ENCODE assay signal across 8 mouse cellular contexts in the genomic region with DNA sequence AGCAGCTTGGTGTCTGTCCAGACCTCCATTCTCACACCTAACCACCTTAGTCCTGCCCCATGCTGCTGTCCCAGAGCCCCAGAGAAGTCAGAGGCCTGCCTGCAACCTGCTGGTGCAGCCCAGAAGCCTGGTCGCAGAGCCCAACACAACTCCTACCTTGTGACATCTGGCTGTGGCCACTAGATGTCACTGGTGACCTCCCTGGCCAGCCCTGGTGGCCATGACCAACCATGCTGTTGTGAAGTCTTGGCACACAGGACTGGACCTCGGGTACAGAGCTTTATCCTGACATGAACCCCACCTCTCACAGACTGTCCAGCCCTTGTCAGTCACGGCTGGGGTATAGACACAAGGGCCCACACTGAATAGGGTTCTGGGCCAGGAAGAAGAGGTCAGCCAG. TPM values are rescaled to one million over a fixed set of nuclear protein-coding genes. Genes with fewer than 3 reads are reported as not detected.
DNase-seq lines count a peak whose midpoint lies in the region; ATAC-seq and TF ChIP-seq lines count a peak whose summit lies in the region.

No protein-coding gene starts in this region.

- 0 out of 2 replicates have a peak, but pooled peaks have one; percentile 32 for ATAC-seq in heart, embryonic 13.5 days (ENCODE audit: extremely low read depth, insufficient number of reproducible peaks, low FRiP score, low TSS enrichment)
- peak; percentile 85 for ATAC-seq in kidney, embryonic 16.5 days (ENCODE audit: low FRiP score, low TSS enrichment)
- peak; percentile 31; the same call in 1 of the 2 replicates for ATAC-seq in liver, embryonic 12.5 days
- peak; percentile 73; the same call in 1 of the 2 replicates for ATAC-seq in neural tube, embryonic 11.5 days (ENCODE audit: insufficient read depth, low FRiP score, low TSS enrichment)

- H3K9ac ChIP-seq in ES-Bruce4 (ENCODE audit: low read depth, poor library complexity, severe bottlenecking): no peak overlapping the region
- H3K9ac ChIP-seq in heart, embryonic 13.5 days: no peak overlapping the region
- H3K9ac ChIP-seq in kidney, embryonic 16.5 days (replicated peaks; ENCODE audit: low read length): no peak overlapping the region
- H3K9ac ChIP-seq in liver, embryonic 12.5 days: no peak overlapping the region
- no peak overlapping the region for H3K9ac ChIP-seq in neural tube, embryonic 11.5 days (ENCODE audit: low read length)

- TF ChIP-seq POLR2A in ES-Bruce4 (IDR thresholded peaks at IDR 0.05; ENCODE audit: insufficient read depth, low read length): no peak
- TF ChIP-seq POLR2A in brain, embryonic 14.5 days (IDR thresholded peaks at IDR 0.05; ENCODE audit: borderline replicate concordance, extremely low read depth, insufficient read depth, insufficient read length, poor library complexity, severe bottlenecking): no peak

- no peaks in the 10 kb centered on the region for H3K36me3 ChIP-seq in ES-Bruce4 (ENCODE audit: control insufficient read depth, insufficient read depth, low read length, poor library complexity, severe bottlenecking)
- no peaks in the 10 kb centered on the region for H3K36me3 ChIP-seq in heart, embryonic 13.5 days
- H3K36me3 ChIP-seq in kidney, embryonic 16.5 days (ENCODE audit: insufficient read depth, low read length): no peaks in the 10 kb centered on the region
- no peaks in the 10 kb centered on the region for H3K36me3 ChIP-seq in liver, embryonic 12.5 days
- H3K36me3 ChIP-seq in neural tube, embryonic 11.5 days (ENCODE audit: control insufficient read depth, insufficient read depth, low read length): no peaks in the 10 kb centered on the region

- TF ChIP-seq CTCF in ES-Bruce4 (IDR thresholded peaks at IDR 0.05; ENCODE audit: low read depth, low read length): peak; percentile 73
- peak; percentile 86 for TF ChIP-seq CTCF in brain, embryonic 14.5 days (IDR thresholded peaks at IDR 0.05; ENCODE audit: borderline replicate concordance, extremely low read depth, insufficient read depth, insufficient read length)

- no peaks in the 10 kb centered on the region for H3K4me1 ChIP-seq in ES-Bruce4 (ENCODE audit: control insufficient read depth, insufficient read depth, low read length)
- H3K4me1 ChIP-seq in heart, embryonic 13.5 days: peaks cover 45% of the 10 kb centered on the region
- H3K4me1 ChIP-seq in kidney, embryonic 16.5 days (ENCODE audit: insufficient read depth, low read length): peaks cover 2% of the 10 kb centered on the region; the same call in 1 of the 2 replicates
- H3K4me1 ChIP-seq in liver, embryonic 12.5 days: 0 out of 2 replicates have a peak, but pooled peaks cover 5% of the 10 kb centered on the region
- no peaks in the 10 kb centered on the region for H3K4me1 ChIP-seq in neural tube, embryonic 11.5 days (ENCODE audit: control insufficient read depth, insufficient read depth, low read length)

- DNase-seq in brain, embryonic 14.5 days (ENCODE audit: low read depth): peak; percentile 65
- peak; percentile 39 for DNase-seq in fibroblast of lung, adult 2 months (ENCODE audit: low read depth)
- peak; percentile 73 for DNase-seq in neural tube, embryonic 11.5 days (ENCODE audit: low spot score)
- peak; percentile 15 to 16 for DNase-seq in thymus, postnatal 36 days

- H3K27ac ChIP-seq in ES-Bruce4 (ENCODE audit: insufficient read depth, low read length): no peak overlapping the region
- no peak overlapping the region for H3K27ac ChIP-seq in heart, embryonic 13.5 days (replicated peaks)
- H3K27ac ChIP-seq in kidney, embryonic 16.5 days (ENCODE audit: low read length): no peak overlapping the region
- no peak overlapping the region for H3K27ac ChIP-seq in liver, embryonic 12.5 days
- no peak overlapping the region for H3K27ac ChIP-seq in neural tube, embryonic 11.5 days (ENCODE audit: low read depth, low read length)

- 7% methylated on average over 3 of the region's 3 CpGs for WGBS in heart, embryonic 13.5 days
- 12% methylated on average over 3 of the region's 3 CpGs for WGBS in kidney, embryonic 16.5 days
- 14% methylated on average over 3 of the region's 3 CpGs for WGBS in liver, embryonic 12.5 days (ENCODE audit: insufficient replicate concordance)
- WGBS in neural tube, embryonic 11.5 days: 14% methylated on average over 3 of the region's 3 CpGs

- no peak for TF ChIP-seq EP300 in ES-Bruce4 (IDR thresholded peaks at IDR 0.05; ENCODE audit: insufficient read depth, low read depth, low read length)

- H3K4me2 ChIP-seq in heart, embryonic 13.5 days: no peak overlapping the region
- no peak overlapping the region for H3K4me2 ChIP-seq in kidney, embryonic 16.5 days (replicated peaks; ENCODE audit: low read depth, low read length)
- no peak overlapping the region for H3K4me2 ChIP-seq in liver, embryonic 12.5 days
- no peak overlapping the region for H3K4me2 ChIP-seq in neural tube, embryonic 11.5 days (ENCODE audit: low read depth)

- H3K4me3 ChIP-seq in ES-Bruce4 (ENCODE audit: low read depth, low read length): no peak overlapping the region
- no peak overlapping the region for H3K4me3 ChIP-seq in heart, embryonic 13.5 days
- H3K4me3 ChIP-seq in kidney, embryonic 16.5 days (ENCODE audit: low read length): no peak overlapping the region
- no peak overlapping the region for H3K4me3 ChIP-seq in liver, embryonic 12.5 days
- no peak overlapping the region for H3K4me3 ChIP-seq in neural tube, embryonic 11.5 days (ENCODE audit: low read depth, low read length)

- no peaks in the 10 kb centered on the region for H3K27me3 ChIP-seq in ES-Bruce4 (ENCODE audit: control insufficient read depth, insufficient read depth, low read length, poor library complexity, severe bottlenecking)
- peaks cover 41% of the 10 kb centered on the region for H3K27me3 ChIP-seq in heart, embryonic 13.5 days (replicated peaks)
- peaks cover 52% of the 10 kb centered on the region for H3K27me3 ChIP-seq in kidney, embryonic 16.5 days (ENCODE audit: insufficient read depth, low read length)
- H3K27me3 ChIP-seq in liver, embryonic 12.5 days (replicated peaks): peaks cover 6% of the 10 kb centered on the region
- no peaks in the 10 kb centered on the region for H3K27me3 ChIP-seq in neural tube, embryonic 11.5 days (ENCODE audit: control insufficient read depth, insufficient read depth, low read length)

- H3K9me3 ChIP-seq in ES-Bruce4 (replicated peaks; ENCODE audit: control insufficient read depth, insufficient read depth, low read length, poor library complexity, severe bottlenecking): no peaks in the 10 kb centered on the region
- no peaks in the 10 kb centered on the region for H3K9me3 ChIP-seq in heart, embryonic 13.5 days
- H3K9me3 ChIP-seq in kidney, embryonic 16.5 days (ENCODE audit: low read length): no peaks in the 10 kb centered on the region
- H3K9me3 ChIP-seq in liver, embryonic 12.5 days (replicated peaks): no peaks in the 10 kb centered on the region
- no peaks in the 10 kb centered on the region for H3K9me3 ChIP-seq in neural tube, embryonic 11.5 days (ENCODE audit: control insufficient read depth, low read length)

RNA-seq across cellular contexts. Expression of a gene that starts 4.3 kb away (rescaled TPM):
- not detected in 2 replicates for polyA plus RNA-seq in ES-Bruce4 (2011; ENCODE audit: insufficient read depth, insufficient read length, low read depth, missing spikeins)
- not detected in 2 replicates for polyA plus RNA-seq in brain, embryonic 14.5 days (2012; rRNA removed)
- polyA plus RNA-seq in heart, embryonic 13.5 days (2015; fragmentation: Nextera tagmentation; extraction: Ambion mirVana): not detected in 2 replicates
- not detected in 2 replicates for polyA plus RNA-seq in kidney, embryonic 16.5 days (2015; fragmentation: Nextera tagmentation; extraction: Ambion mirVana)
- polyA plus RNA-seq in liver, embryonic 12.5 days (2016; fragmentation: Nextera tagmentation; extraction: Ambion mirVana): not detected in 2 replicates
- not detected in 2 replicates for polyA plus RNA-seq in neural tube, embryonic 11.5 days (2014; fragmentation: Nextera tagmentation; extraction: Ambion mirVana)

RNA-seq across cellular contexts. Expression of a gene that starts 35.6 kb away (rescaled TPM):
- 0.31 and 1.2 TPM in 2 replicates for polyA plus RNA-seq in ES-Bruce4 (2011; ENCODE audit: insufficient read depth, insufficient read length, low read depth, missing spikeins)
- polyA plus RNA-seq in brain, embryonic 14.5 days (2012; rRNA removed): 1.2 and 2.4 TPM in 2 replicates
- polyA plus RNA-seq in heart, embryonic 13.5 days (2015; fragmentation: Nextera tagmentation; extraction: Ambion mirVana): 0.28 and 0.53 TPM in 2 replicates
- polyA plus RNA-seq in kidney, embryonic 16.5 days (2015; fragmentation: Nextera tagmentation; extraction: Ambion mirVana): 0.09 TPM in 1 of 2 replicates, not detected in the other
- 0.69 and 0.76 TPM in 2 replicates for polyA plus RNA-seq in liver, embryonic 12.5 days (2016; fragmentation: Nextera tagmentation; extraction: Ambion mirVana)
- polyA plus RNA-seq in neural tube, embryonic 11.5 days (2014; fragmentation: Nextera tagmentation; extraction: Ambion mirVana): 0.88 and 1.5 TPM in 2 replicates

RNA-seq across cellular contexts. Expression of a gene that starts 41.4 kb away (rescaled TPM):
- polyA plus RNA-seq in ES-Bruce4 (2011; ENCODE audit: insufficient read depth, insufficient read length, low read depth, missing spikeins): 0.32 and 0.42 TPM in 2 replicates
- polyA plus RNA-seq in brain, embryonic 14.5 days (2012; rRNA removed): 37.6 and 40.2 TPM in 2 replicates
- 4.1 and 4.7 TPM in 2 replicates for polyA plus RNA-seq in heart, embryonic 13.5 days (2015; fragmentation: Nextera tagmentation; extraction: Ambion mirVana)
- polyA plus RNA-seq in kidney, embryonic 16.5 days (2015; fragmentation: Nextera tagmentation; extraction: Ambion mirVana): 2.8 and 3.8 TPM in 2 replicates
- polyA plus RNA-seq in liver, embryonic 12.5 days (2016; fragmentation: Nextera tagmentation; extraction: Ambion mirVana): 0.42 and 0.61 TPM in 2 replicates
- polyA plus RNA-seq in neural tube, embryonic 11.5 days (2014; fragmentation: Nextera tagmentation; extraction: Ambion mirVana): 2.6 and 3.6 TPM in 2 replicates

Comparison
In these comparisons a context has a peak if more than half of its experiments do, and no peak if none do; other contexts are left out.
1. DNase-seq: peak in every context shown above with its lines; median percentile 73 in neural tube, embryonic 11.5 days; 65 in brain, embryonic 14.5 days; 39 in fibroblast of lung, adult 2 months; 16 in thymus, postnatal 36 days.
2. ATAC-seq: peak in every context shown above with its lines; median percentile 85 in kidney, embryonic 16.5 days; 73 in neural tube, embryonic 11.5 days; 32 in heart, embryonic 13.5 days; 31 in liver, embryonic 12.5 days.